Mouse (Mus musculus) lung, postnatal 10 days (tissue): ENCODE data around the gene Ncoa5.

Source experiments
- DNase-seq: peaks from one replicate; pipeline ENCODE4 v3.0.0; 2021

The Ncoa5 gene

DNA sequence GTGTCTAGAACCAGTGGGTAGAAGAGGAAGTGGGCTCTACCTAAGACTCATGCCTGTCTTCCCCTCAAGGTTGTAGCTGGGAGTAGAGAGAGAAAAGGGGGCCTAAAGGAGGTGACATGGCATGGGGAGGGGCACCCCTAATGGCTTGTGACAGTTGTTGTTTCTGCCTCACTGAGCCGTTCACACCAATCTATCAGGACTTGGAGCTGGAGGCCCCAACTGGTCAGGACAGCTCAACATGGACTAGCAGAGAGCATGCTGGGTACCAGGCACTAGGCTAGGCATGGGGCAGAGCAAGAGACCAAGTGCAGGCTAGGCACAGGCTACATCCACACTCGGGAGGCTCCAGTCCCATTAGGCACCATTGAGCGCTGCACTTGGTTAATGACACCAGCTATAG lies 43.6 kb downstream of the Ncoa5 start:
- no peak for DNase-seq

GRCm38 (mm10) chr2:164988777-164989176 lies 45.9 kb downstream of the Ncoa5 start:
- DNase-seq: peak; percentile 24

GRCm38 (mm10) chr2:164986371-164987027 lies 48.2 kb downstream of the Ncoa5 start:
- no peak for DNase-seq

DNA sequence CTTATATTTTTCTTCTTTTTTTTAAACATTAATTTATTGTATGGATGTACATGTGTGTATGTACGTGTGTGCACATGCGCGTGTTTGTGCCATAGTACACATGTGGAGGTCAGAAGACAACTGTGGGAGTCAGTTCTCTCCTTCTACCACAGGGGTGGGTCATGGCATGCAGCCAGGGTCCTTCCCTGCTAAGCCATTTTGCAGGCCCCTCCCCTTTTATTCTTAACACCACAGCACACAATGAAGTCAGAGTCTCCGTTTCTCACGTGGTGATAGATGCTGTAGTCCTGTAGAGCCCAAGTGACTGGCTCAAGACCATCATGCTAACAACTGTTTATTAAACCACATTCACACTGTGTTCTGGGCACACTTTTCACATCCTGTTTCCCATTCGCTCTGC lies 48.7 kb downstream of the Ncoa5 start:
- DNase-seq: no peak

GRCm38 (mm10) chr2:164979749-164980148 lies 54.9 kb downstream of the Ncoa5 start:
- peak; percentile 67 for DNase-seq

DNA sequence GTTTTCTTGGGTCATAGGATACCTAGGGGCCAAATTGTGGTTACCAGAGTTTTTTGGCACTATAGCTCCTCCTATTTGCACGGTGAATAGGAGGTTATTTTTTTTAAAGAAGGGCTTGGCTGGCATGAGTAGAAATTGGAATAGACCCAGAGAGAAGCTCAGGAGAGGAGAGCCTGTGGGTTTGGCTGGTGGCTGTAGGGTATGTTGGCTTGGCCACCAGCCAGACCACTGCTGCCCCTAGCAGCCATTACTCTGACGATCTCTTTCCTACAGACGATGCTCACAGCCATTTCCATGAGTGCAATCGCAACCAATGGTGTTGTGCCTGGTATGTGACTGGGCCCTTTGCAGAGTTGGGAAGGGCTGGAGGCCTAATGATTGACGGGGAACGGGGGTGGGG lies 59.1 kb downstream of the Ncoa5 start:
- no peak for DNase-seq

GRCm38 (mm10) chr2:164972646-164973045 lies 62.0 kb downstream of the Ncoa5 start:
- no peak for DNase-seq

DNA sequence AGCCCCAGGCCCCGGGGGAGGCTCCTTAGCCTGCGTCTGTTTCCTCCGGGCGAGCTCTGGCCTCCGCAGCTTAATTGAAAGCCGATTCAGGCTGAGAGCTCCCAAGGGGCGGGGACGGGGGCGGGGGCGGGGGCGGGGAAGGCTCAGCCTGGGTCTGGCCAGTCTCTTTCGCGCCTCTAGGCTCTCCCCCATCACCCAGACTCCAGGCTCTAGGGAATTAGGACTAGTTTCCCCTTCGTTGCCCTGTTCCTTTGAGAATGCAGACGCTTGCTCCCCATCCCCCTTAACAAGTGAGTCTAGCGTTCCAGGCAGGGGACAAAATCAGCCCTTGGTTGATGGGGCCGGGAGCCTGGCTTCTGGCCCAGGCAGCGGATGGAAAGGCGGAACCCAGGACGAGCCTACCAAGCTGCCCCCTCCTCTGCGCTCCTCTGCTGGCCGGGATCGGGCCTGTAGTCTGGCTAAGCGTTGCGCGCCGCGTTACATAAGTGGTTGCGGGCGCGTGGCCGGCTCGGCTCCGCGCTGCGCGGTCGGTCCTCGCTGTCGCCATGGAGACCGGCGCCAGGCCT lies 64.0 kb downstream of the Ncoa5 start:
- DNase-seq: no peak

DNA sequence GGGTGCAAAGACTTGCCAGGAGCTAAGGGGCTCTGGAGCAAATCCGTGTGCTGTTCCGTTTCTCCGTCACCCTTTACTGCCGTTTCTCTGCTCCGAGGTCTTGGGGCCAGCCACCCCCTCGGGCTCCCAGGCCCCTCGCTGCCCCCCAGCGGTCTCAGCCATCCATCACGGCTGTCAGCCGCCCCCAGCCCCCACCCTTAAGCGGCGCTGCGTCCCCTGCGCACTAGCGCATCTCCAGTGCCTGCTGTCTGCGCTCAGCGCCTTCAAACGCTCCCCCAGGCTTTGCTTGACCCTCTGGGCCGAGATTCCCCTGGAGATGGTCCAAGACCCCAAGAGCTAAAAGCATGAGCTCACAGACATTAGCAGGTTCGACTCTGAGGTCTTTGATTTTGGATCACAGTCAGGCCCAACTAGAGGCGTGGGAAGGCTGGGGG lies 65.3 kb downstream of the Ncoa5 start:
- DNase-seq: no peak

- DNase-seq: peak; percentile 85
These were observed 66.2 kb downstream of the Ncoa5 start for GRCm38 (mm10) chr2:164968451-164968851.

DNA sequence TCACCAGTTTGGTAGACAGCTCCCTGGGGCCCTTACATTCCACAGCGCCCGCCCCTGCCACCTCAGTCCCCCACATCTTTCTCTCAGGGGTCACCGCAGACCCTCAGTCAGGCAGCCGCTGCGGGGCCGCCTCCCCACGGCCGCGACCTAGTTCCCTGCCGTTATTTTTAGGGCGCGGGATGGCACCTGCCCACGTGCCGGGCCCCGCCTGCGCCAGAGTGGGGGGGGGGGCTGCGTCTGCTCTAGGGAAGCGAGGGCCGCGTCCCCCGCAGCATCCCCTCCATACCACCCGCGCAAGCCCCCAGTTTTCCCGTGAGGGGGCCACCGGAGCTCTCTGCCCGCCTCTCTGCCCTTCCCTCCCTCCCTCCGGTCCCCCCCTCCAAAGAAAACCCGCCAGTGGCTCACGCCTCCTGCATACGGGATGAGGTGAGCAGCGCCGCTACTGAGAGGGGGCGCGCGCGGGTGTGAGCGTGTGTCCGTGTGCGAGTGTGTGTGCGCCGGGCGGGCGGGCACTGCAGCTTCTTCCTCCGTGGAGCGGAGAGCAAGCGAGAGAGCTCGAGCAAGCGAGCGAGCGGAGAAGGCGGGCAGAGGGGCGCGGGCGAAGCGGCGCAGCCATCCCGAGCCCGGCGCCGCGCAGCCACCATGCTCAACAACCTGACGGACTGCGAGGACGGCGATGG lies 66.8 kb downstream of the Ncoa5 start:
- no peak for DNase-seq

DNA sequence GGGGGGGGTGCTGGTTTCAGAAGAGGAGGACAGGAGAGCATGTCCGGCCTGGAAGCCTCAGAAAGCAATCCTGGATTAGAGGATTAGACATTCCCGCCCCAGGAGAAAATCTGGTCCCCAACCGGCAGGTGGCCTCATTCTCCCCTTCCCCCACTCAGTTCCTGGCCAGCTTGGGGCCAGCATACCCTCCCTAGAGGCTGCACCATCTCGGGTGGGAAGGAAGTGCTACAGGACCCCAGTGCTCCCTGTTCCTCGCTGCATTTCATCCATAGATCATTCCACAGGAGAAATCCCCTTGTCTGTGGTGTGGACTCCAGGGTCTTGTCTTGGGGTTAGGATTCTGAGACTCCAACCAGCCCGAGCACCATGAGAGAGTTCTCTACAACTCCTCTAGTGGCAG lies 67.5 kb downstream of the Ncoa5 start:
- no peak for DNase-seq

GRCm38 (mm10) chr2:164966381-164966780 lies 68.3 kb downstream of the Ncoa5 start:
- peak; percentile 51 for DNase-seq

DNA sequence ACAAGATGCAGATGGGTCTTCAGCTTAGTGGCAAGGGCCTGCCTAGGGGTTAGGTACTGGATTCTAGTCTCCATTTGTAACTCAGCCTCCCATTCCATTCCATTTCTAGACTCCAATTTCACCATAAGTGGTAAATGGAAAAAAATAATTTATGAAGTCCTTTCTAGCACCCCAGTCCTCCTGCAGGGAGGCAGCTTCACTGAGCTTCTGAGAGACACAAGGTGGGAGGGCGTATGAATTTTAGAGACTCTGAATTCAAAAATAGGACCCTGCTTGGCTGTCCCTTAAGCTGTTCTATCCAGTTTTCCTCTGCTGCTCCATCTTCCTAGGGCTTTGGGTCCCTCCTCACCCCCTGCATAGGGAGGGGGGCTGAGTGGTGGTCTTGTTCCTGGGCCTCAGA lies 69.7 kb downstream of the Ncoa5 start:
- DNase-seq: no peak

DNA sequence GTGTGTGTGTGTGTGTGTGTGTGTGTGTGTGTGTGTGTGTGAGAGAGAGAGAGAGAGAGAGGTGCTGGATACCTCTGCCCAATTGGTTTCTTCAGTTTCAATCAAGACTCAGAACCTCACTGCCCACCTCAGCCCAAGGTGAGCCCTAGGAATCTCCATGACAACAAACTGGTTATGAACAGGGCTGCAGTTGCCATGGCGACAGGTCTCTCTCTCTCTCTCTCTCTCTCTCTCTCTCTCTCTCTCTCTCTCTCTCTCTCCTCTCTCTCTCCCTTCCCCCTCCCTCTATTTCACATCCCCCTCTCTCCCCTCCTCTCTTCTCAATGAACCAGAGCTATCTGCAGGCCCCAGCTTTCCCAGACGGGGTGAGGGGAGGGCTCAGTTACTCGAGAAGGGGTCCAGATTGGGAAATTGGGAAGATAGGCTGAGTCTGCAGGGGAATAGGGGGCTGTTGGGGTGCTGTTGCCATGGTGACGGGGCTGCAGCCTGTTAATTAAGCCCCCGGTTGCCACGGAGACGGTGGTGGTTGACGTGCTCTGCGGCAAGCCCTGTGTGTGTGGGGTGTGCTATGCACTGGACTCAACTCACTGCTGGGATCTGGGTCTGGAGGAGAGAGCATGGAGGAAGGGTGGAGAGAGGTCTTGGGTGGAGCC lies 70.3 kb downstream of the Ncoa5 start:
- no peak for DNase-seq

GRCm38 (mm10) chr2:164962183-164962580 lies 72.5 kb downstream of the Ncoa5 start:
- DNase-seq: no peak

DNA sequence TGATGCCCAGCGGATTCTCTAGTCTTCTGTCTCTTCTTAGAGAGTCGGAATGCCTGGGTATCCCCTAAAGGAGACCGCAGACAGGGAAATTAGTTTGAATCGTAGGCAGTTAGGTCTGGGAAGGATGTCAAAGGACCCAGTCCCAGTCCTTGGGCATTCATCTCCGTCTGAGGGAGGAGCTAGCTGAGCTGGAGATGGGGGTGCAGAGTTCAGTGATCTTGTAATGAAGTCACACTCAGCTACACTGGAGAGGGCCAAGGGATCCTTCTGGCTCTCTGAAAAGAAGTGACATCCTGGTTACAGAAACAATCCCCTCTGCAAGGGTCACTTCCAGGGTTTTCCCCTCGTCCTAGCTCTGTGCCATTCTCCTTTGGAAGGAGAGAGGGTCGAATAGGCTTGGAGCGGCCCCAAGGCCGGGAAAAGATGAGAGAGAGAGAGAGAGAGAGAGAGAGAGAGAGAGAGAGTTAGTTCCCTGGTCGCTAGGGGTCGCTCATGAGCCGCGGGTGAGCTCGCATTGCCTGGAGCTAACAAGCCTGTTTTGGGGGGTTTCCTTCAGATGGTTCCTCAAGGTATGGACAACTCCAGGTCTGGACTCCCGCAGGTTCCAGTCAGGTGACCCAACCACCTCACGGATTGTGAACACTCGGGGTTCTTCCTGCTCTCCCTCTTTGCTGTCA lies 73.0 kb downstream of the Ncoa5 start:
- DNase-seq: peak; percentile 76

DNA sequence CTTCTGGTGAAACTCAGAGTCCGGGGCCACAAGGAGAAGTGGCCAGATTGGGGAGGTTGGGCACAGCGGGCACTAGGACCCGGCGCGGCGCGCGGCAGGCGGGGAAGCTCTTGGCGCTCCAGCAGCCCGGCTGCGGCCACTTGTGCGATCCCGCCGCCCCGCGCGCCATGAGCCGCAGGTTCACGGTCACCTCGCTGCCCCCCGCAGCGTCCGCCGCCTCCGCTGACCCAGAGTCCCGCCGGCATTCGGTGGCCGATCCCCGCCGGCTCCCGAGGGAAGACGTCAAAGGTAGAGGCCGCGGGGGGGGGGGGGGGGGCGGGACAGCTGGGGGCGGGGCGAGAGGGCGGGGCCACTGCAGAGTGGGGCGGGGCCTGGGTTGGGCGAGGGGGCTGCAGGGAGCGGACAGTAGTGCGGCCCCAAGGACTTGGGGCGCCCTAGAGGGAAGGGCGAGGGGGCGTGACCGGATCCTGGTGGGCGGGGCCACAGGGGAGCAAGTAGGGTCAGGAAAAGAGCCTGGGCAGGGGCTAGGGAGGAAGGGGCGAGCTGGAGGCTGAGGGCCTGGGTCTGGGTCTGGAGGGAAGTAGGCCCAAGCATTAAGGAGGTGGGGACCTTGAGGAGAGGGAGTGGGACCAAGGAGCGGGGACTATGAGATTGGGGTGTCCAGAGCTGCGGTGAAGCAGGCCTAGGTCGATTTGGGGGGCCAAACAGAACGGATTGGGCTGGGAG lies 73.8 kb downstream of the Ncoa5 start, which contains the start of gene Slc12a5:
Gene Slc12a5 (plus strand): TSS at position 87 of the 726 bp plus-strand sequence.
- peak; percentile 56 for DNase-seq

DNA sequence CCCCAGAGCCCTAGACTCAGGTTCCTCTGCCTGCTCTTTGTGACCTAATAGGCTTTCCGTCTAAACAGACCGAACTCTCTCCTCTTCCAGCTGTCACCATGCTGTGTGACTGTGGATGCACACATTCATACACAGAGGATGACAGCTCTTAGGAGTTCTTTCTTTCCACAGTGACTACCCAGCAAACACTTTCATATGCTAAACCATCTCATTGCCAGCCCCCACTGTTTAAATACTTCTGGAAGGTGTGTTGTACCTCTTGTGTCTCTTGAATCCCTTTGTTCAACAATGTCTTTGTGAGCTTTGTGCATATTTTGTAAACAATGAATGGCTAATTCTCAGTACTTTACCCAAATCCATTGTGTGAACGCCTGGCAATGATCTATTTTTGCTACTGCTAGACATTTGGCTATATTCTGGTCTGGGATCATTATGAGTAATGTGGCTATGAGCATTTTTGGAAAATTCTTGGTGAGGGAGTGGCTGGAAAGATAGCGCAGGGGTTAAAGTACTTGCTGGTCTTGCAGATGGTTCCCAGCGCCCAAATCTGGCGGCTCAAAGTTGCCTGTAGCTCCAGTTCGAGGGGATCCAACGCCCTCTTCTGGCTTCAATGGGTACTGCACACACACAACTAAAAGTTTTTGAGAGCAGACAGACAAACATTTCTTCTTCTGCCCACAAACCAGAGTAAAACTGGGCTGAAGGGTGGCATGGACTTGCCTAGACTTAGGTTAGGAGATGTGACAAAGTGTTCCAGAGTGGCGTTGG lies 76.9 kb downstream of the Ncoa5 start:
- DNase-seq: no peak

DNA sequence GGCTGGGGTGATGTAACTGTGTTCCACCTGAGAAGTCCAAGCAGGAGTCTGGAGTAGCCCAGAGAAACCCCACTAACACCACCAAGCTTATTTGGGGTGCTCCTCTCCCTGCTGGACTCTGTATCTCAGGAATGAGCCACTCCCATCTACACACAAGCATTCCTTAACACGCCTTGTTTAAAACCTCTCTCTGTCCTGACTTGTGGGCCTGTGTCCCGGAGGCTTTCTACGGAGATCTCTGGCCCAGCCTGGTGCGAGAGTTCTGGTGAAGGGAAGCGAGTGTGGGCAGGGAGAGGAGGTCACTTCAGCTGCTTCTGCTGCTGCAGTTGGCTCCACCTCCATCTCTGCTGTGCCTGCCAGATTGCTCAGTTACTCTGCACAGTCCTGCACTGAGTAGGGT lies 78.5 kb downstream of the Ncoa5 start:
- no peak for DNase-seq

DNA sequence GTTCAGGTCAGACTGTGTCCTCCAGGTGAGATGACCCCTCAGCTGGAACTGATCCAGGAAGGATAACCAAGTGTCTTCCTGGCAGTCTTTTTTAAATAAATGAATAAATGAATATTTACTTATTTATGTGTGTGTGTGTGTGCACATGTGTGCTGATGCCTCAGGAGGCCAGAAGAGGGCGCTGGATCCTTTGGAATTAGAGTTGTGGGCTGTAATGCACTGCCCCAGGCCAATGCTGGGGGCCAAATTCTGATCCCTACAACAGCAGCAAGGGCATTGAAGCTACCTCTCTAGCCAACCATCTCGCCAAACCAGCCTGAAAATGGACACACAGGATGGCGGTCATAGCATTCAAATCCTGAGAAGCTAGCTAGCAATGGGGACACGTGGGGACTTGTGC lies 78.9 kb downstream of the Ncoa5 start:
- DNase-seq: no peak

DNA sequence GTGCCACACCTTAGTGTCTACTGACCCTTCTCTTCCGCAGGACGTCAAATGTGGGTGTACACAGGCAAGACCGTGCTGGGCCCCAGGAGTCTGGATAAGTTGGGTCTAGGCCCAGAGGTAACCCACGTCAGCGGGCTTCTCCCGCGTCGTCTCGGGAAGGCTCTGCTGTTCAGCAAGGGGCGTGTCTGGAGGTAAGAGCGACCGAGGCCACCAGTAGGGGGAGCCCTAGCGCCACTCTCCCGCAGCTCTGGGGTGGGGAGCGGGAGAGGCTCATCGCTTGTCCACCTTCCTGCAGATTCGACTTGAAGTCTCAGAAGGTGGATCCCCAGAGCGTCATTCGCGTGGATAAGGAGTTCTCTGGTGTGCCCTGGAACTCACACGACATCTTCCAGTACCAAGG lies 81.4 kb downstream of the Ncoa5 start:
- DNase-seq: peak; percentile 86
